Mouse (Mus musculus) ES-E14 (cell line): ENCODE data around the gene Ube2h.
"Not testable (repeated sequence)": the region's sequence is repeated elsewhere in the genome, so short reads cannot be mapped to it uniquely, and the experiment has no call there.

Experiments
- CHD2 ChIP-seq: IDR thresholded peaks from 2 replicates; pipeline ENCODE4 v1.6.1; 2014; ENCODE audit warnings: mild to moderate bottlenecking, low read depth, low read length, inconsistent platforms
- HCFC1 ChIP-seq: IDR thresholded peaks from 2 replicates; pipeline ENCODE4 v1.6.1; 2012; ENCODE audit warnings: low read length, inconsistent platforms, borderline replicate concordance; ENCODE audit not compliant: insufficient read depth
- MAFK ChIP-seq: IDR thresholded peaks from 2 replicates; pipeline ENCODE4 v1.6.1; 2014; ENCODE audit warnings: mild to moderate bottlenecking, low read depth, low read length, inconsistent platforms; ENCODE audit not compliant: insufficient read depth

- TF ChIP-seq HCFC1, CHD2, MAFK: not testable (repeated sequence)
These were observed 454 bp downstream of the Ube2h start for GRCm38 (mm10) chr6:30303771-30304398.
